Mouse (Mus musculus) lung, postnatal 4 days (tissue): ENCODE measurements around the gene Gm21860.
A peak's percentile ranks its signal among the peaks of the same experiment; 100 is the strongest.
"Not testable (repeated sequence)": the region's sequence is repeated elsewhere in the genome, so short reads cannot be mapped to it uniquely, and the experiment has no call there.

Experiments used
- DNase-seq, 2 experiments: peaks; one replicate each; pipeline ENCODE4 v3.0.0; 2021

Gene Gm21860

DNA sequence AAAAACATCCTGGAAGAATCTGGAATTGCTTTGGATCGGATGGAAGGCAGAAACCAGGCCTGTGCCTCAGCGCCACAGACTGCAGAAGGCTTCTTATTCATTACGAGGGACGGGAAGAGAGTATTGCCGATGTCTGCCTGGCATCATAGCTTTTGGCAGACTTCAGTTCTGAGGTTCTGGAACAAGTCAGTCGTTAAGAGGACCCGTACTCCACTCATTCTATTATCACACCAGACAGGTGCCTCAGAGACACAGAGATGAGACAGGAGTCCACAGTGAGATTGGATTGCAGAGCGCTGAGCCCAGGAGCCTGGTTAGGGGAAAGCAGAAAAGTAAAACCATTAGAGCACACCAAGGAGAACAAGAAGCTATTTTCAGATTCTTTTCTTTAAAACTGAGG, at the start of gene Gm21860:
TSS of gene Gm21860 (minus strand) at position 101 of the 400 bp plus-strand sequence.
- not testable (repeated sequence) for DNase-seq

DNA sequence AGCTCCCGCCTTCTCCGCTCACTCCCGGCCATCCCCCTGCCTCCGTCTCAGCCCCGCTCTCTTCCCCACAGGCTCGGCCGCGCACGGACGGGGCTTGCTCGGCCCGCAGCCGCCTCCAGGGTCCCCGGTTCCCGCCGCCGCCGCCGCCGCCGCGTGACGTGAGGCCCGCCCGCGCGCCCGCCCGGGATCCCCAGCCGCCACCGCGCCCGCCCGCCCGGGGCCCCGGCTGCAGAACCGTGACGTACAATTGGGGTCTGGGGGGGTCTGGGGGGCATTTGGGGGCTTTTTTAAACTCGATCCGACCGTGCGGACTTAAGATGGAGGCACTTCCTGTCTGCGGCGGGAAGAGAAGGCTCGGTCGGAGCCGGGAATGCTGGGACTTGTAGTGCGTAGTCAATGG, 29.8 kb upstream of the Gm21860 start, which contains the start of gene Gm47283:
TSS of gene Gm47283 (plus strand) at position 301 of the 400 bp plus-strand sequence.
- DNase-seq: not testable (repeated sequence)

- DNase-seq: not testable (repeated sequence)
These were observed 9.4 kb downstream of the Gm21860 start for GRCm38 (mm10) chrY:90745256-90745655.

DNA sequence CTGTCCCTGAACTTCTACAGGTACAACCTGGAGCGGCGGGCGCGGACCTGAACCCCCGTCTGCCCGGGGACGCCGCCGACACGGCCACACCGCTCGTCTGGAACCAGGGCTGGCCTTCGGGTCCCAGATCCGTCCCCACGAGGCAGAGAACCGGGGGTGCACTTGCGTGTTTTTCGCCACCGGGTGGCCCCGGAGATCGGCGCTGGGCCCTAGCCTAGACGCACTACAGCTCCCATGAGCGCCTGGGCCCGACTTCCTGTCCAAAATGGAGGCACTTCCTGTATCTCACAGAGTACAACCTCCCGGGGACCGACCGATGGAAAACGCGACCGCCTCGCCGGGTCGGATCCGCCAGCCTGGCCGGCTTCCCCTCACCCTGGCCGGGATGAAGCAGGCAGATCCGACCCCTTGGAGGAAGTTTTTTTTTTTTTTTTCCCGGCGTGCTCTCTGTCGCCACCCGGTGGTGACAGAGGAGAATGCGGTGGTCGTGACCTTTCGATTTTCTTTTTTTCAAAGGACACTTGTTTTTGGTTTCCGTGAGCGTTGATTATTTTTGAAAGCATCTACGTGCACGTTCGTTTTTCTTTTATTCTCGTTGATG, 10.1 kb downstream of the Gm21860 start:
- peak; percentile 95 for DNase-seq

- no peak for DNase-seq
These were observed 10.8 kb downstream of the Gm21860 start for GRCm38 (mm10) chrY:90743811-90744220.

DNA sequence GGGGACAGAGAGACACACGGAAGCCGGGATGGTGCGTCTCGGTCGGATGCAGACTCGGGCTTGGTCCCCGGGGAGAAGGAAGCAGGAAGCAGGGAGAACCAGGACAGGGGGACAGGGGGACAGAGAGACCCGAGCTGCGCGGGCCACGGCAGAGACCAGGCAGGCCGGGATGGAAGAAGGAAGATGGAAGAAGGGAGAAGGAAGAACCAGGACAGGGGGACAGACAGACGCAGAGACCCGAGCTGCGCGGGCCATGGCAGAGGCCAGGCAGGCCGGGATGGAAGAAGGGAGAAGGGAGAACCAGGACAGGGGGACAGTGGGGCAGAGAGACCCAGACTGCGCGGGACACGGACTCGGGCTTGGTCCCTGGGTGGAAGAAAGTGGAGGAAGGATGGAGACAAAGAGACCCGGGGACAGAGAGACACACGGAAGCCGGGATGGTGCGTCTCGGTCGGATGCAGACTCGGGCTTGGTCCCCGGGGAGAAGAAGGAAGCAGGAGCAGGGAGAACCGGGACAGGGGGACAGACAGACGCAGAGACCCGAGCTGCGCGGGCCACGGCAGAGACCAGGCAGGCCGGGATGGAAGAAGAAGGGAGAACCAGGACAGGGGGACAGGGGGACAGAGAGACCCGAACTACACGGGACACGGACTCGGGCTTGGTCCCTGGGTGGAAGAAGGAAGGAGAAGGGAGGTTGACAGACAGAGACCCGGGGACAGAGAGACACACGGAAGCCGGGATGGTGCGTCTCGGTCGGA, 11.4 kb downstream of the Gm21860 start:
- DNase-seq: peak; percentile 31 to 38

DNA sequence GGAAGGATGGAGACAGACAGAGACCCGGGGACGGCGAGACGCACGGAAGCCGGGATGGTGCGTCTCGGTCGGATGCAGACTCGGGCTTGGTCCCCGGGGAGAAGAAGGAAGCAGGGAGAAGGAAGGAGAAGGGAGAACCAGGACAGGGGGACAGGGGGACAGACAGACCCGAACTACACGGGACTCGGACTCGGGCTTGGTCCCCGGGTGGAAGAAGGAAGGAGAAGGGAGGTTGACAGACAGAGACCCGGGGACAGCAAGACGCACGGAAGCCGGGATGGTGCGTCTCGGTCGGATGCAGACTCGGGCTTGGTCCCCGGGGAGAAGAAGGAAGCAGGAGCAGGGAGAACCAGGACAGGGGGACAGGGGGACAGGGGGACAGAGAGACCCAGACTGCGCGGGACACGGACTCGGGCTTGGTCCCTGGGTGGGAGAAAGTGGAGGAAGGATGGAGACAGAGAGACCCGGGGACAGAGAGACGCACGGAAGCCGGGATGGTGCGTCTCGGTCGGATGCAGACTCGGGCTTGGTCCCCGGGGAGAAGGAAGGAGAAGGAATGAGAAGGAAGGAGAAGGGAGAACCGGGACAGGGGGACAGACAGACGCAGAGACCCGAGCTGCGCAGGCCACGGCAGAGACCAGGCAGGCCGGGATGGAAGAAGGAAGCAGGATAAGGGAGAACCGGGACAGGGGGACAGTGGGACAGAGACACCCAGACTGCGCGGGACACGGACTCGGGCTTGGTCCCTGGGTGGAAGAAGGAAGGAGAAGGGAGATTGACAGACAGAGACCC, 12.2 kb downstream of the Gm21860 start:
- peak in 1 of 2 experiments; percentile 22 for DNase-seq

DNA sequence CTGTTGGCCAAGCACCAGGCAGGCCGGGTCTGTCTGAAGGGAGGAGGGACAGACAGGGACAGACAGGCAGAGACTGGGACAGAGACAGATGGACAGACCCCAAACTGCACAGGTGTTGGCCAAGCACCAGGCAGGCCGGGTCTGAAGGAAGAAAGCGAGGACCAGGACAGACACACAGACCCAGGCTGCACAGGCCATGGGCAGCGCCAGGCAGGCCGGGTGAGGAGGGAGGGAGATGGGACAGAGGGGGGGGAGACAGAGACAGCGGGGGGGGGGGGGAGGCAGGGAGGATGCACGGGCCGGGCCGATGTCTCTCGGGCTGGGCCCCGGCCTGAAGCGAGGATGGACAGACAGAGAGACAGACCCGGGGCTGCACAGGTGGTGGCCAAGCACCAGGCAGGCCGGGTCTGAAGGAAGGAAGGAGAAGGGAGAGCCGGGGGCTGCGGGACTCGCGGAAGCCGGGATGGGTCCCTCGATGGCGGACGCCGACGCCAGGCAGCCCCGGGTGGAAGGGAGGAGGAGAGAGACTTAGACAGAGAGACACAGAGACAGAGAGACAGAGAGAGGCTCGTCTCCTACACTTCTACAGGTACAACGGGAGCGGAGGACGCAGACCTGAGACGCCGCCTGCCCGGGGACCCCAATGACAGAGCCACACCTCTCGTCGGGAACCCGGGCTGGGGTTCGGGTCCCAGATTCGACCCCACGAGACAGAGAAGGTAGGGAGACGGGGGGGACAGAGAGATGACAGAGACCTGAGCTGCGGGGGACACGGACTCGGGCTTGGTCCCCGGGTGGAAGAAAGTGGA, 13.0 kb downstream of the Gm21860 start:
- peak; percentile 50 to 64 for DNase-seq

DNA sequence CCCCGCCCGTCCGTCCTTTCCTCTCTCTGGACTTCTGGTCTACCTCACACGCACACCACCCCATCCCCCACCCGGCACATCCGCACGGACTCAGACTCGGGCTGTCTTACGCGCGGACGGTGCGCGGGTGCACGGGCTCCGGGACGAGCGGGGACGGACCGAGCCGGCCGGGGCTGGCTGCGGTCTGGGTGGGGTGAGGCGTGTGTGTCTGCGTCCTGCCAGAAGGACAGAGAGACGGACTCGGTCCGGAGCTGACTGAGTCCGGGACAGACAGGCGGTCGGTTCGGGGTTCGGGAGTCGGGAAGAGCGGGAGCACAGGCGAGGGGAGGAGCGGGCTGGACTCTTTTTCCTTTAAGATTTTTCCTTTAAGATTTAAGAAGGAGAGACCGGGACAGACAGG, 13.6 kb downstream of the Gm21860 start:
- DNase-seq: peak; percentile 29 to 44

- peak; percentile 52 to 76 for DNase-seq
These were observed 14.5 kb downstream of the Gm21860 start for GRCm38 (mm10) chrY:90740013-90740561.

GRCm38 (mm10) chrY:90739531-90740012, 15.0 kb downstream of the Gm21860 start:
- DNase-seq: peak; percentile 50 to 70

DNA sequence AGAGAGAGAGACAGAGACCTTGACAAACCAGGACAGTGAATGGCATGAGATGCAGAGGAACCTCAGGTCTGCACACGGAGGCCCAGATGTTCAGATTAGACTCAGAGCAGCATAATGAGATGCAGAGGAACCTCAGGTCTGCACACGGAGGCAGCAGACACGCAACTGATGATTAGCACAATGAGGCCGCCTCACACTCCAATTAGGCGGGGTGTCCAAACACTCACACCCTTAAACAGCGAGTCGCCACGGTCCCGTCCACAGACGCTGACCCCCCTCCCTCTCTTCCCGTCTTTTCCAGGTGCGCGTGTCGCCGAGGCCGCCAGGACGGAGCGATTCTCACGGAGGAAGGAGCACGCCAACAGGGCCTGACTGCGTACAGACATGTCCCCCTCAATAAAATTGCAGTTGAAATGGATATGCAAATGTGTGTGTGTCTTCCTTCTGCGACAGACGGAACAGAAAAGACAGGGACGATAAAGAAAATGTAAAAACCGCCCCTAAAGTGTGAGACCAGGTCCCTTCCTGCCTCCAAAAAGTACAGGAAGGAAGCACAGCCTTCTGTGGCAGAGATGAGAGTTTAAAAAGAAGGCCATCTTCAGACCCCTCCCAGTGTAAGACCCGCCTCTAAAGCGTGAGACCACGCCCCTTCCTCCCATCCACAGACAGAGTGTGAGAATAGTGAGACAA, 15.6 kb downstream of the Gm21860 start:
- DNase-seq: peak; percentile 66 to 67

DNA sequence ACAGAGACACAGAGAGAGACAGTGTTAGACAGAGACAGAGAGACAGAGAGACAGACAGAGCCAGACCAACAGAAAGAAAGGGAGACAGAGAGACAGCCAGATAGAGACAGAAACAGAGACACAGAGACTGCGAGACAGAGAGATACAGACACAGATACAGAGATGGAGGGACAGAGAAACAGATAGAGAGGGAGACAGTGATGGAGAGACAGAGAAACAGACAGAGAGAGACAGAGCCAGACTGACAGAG, 16.3 kb downstream of the Gm21860 start:
- no peak for DNase-seq

- DNase-seq: no peak
These were observed 16.8 kb downstream of the Gm21860 start for GRCm38 (mm10) chrY:90737606-90738430.

- DNase-seq: not testable (repeated sequence)
These were observed 18.2 kb downstream of the Gm21860 start for GRCm38 (mm10) chrY:90736217-90737000.

- not testable (repeated sequence) for DNase-seq
These were observed 19.3 kb downstream of the Gm21860 start for GRCm38 (mm10) chrY:90735181-90735895.

GRCm38 (mm10) chrY:90734334-90734696, 20.3 kb downstream of the Gm21860 start:
- DNase-seq: peak in 1 of 2 experiments; percentile 28

- DNase-seq: peak; percentile 31 to 45
These were observed 20.8 kb downstream of the Gm21860 start for GRCm38 (mm10) chrY:90733656-90734333.

- not testable (repeated sequence) for DNase-seq
These were observed 22.5 kb downstream of the Gm21860 start for GRCm38 (mm10) chrY:90732101-90732542.
